Mouse (Mus musculus): ENCODE measurements around the gene Apc2. TPM values are rescaled to one million over a fixed set of nuclear protein-coding genes. Genes with fewer than 3 reads are reported as not detected.

Apc2 gene
- 0.16 to 0.32 TPM (median 0.26 TPM) in 4 replicates for total RNA-seq (2023)

DNA sequence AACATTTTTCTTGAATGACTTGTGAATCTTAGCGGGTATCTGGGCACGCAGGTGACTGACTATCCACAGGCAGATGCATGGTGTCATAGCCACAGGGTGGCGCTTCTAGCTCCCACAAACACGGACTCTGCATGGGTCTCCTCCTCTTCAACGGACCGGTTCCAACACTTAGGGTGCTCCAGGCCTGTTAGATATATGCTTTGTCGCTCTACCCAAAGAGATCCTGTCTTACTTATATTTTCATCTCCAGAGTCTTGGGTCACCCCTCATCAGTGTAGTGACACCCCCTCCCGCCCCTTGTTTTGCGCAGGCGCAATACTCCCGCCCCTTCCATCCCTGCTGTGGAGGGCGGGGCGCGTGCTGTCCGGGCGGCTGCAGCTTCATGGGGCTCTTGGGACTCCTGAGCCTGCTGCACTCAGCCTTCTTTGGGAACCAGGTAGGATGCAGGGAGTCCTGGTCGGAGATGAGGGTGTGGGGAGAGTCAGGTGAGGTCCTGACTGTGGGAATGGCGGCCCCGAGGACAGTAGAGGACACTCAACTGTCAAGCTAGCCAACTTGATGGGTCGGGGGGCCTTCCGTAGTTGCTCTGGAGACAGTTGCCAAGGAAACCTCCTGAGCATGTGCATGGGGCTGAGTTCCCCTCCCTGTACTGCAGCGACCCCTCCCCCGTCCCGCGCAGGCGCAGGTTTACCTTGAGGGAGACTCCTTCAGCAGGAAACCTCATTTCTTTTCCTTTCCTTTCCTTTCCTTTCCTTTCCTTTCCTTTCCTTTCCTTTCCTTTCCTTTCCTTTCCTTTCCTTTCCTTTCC lies at the start of gene Apc2:
TSS of gene Apc2 (plus strand) at position 360 of the 808 bp plus-strand sequence.

DNA sequence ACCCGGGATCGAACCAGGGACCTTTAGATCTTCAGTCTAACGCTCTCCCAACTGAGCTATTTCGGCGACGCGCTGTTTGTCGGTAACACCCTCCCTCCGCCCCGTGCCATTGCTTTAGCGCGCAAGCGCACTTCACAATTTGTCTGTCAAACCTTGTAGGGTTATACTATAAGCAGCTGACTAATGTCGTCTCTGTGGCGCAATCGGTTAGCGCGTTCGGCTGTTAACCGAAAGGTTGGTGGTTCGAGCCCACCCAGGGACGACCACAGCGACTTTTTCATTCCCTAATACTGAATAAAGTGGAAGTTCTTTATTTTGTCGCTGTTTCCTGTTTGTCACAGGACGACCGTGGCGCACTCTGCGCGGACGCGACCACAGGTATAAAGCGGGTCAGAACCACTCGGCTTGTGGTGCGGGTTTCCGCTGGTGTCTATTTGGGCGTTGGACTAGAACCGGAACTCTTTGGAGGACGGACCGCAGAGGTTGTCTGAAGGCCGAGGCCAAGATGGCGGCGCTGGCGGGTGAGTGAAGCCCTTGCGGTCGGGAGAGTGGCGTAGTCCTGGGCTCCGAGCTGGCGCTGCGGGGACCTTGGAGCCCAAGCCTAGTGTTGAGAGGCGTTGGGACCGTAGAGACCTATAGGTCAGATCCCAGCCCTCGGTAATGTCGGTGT lies 46.7 kb upstream of the Apc2 start, which contains the start of gene Ndufs7:
TSS of gene Ndufs7 (plus strand) at position 151 of the 670 bp plus-strand sequence.

GRCm38 (mm10) chr10:80260642-80261584 lies 34.9 kb upstream of the Apc2 start, which contains the start of the genes Gamt and Dazap1:
TSS of gene Gamt (minus strand) at chr10:80261012.
TSS of gene Dazap1 (plus strand) at chr10:80261486.

DNA sequence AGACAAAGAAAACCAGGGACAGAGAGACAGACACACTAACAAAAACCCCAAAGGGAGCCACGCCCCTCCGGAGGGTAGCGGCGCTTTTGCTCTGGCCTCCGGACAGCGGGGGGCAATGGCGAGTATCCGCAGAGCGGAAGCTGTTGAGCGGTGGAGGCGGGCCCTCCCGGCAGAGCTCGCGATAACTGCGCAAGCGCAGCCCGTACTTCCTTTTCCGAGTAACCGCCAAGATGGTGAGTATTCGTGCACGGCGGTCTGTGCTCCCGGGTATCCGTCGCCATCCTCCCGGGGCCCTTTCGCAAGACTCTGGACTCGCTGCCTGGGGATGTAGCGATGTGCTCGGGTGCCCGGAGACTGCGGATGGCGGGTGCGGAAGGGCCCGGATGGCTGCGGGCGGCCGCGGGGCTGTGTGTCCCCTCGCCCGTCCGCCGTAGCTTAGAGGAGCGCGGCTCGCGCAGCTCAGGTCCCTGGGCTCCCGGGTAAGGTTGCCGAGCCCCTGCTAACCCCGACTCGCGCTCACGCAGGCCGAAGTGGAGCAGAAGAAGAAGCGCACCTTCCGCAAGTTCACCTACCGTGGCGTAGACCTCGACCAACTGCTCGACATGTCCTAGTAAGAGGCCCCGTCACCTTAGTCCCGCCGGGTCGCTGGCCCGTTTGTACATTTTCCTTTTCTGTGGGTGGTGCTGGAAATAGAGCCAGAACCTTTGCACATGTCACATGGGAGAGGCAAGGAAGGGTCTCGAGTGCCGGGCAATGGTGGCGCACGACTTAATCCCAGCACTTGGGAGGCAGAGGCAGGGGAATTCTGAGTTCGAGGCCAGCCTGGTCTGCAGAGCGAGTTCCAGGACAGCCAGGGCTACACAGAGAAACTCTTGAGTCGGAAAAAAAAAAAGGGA lies 3.3 kb upstream of the Apc2 start, which contains the start of gene Rps15:
TSS of gene Rps15 (plus strand) at position 203 of the 896 bp plus-strand sequence.

DNA sequence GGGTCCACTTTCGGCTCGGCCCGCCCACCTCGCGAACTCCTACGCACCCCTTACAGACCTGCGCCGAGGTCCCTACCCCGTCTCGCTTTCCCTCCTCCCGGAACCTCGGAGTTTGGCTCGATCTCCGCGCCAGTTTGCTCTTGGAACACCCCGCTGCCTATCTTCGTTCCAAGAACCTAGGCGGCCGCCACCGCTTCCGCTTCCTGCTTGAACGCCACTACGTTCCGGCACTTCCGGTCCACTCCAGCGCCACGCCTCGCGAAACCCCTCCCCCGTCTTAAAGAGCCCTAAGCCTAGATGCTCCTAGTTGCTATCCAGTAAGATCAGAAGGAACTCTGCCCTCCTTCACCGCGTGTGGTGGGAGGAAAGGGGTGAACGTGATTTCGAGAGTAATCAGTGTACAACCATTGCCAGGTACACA lies 24.6 kb downstream of the Apc2 start, which contains the start of gene 2310011J03Rik:
TSS of gene 2310011J03Rik (minus strand) at position 198 of the 421 bp plus-strand sequence.

GRCm38 (mm10) chr10:80329273-80330081 lies 33.7 kb downstream of the Apc2 start, which contains the start of the genes Pcsk4 and Reep6:
TSS of gene Pcsk4 (minus strand) at chr10:80329498.
TSS of gene Reep6 (plus strand) at chr10:80329953.

GRCm38 (mm10) chr10:80348244-80348781 lies 52.5 kb downstream of the Apc2 start, which contains the start of gene Adamtsl5:
TSS of gene Adamtsl5 (minus strand) at chr10:80348412.

GRCm38 (mm10) chr10:80356001-80356682 lies 60.4 kb downstream of the Apc2 start, which contains the start of gene Plk5:
TSS of gene Plk5 (plus strand) at chr10:80356459.

Other genes starting within 250 kb of the Apc2 start
- 108 to 159 TPM (median 123 TPM) in 4 replicates for gene Gpx4, start 248.8 kb upstream of the Apc2 start, total RNA-seq (2023)
- 116 to 127 TPM (median 121 TPM) in 4 replicates for gene Sbno2, start 190.4 kb upstream of the Apc2 start, total RNA-seq (2023)
- gene Stk11, start 180.2 kb upstream of the Apc2 start, total RNA-seq (2023): 170 to 186 TPM (median 178 TPM) in 4 replicates
- gene Atp5d, start 157.3 kb upstream of the Apc2 start, total RNA-seq (2023): 168 to 193 TPM (median 182 TPM) in 4 replicates
- gene Cbarp, start 155.1 kb upstream of the Apc2 start, total RNA-seq (2023): 7.3 to 8.8 TPM (median 7.8 TPM) in 4 replicates
- gene Midn, start 147.7 kb upstream of the Apc2 start, total RNA-seq (2023): 142 to 170 TPM (median 154 TPM) in 4 replicates
- 214 to 244 TPM (median 231 TPM) in 4 replicates for gene Cirbp, start 130.0 kb upstream of the Apc2 start, total RNA-seq (2023)
- 12.6 to 18.2 TPM (median 14.1 TPM) in 4 replicates for gene 1600002K03Rik, start 123.0 kb upstream of the Apc2 start, total RNA-seq (2023)
- gene Efna2, start 116.5 kb upstream of the Apc2 start, total RNA-seq (2023): not detected in 4 replicates
- 55.6 to 64.3 TPM (median 56.8 TPM) in 4 replicates for gene Mum1, start 69.5 kb upstream of the Apc2 start, total RNA-seq (2023)
- gene Ndufs7, start 46.9 kb upstream of the Apc2 start, total RNA-seq (2023): 80.4 to 105 TPM (median 90.1 TPM) in 4 replicates
- 1.7 to 2.7 TPM (median 2.4 TPM) in 4 replicates for gene Gamt, start 35.0 kb upstream of the Apc2 start, total RNA-seq (2023)
- gene Dazap1, start 34.5 kb upstream of the Apc2 start, total RNA-seq (2023): 143 to 153 TPM (median 147 TPM) in 4 replicates
- gene Rps15, start 3.5 kb upstream of the Apc2 start, total RNA-seq (2023): 2,767 to 2,923 TPM (median 2,836 TPM) in 4 replicates
- gene 2310011J03Rik, start 24.6 kb downstream of the Apc2 start, total RNA-seq (2023): 19.7 to 26.5 TPM (median 23.9 TPM) in 4 replicates
- 0.52 to 1.6 TPM (median 1.2 TPM) in 4 replicates for gene Pcsk4, start 33.5 kb downstream of the Apc2 start, total RNA-seq (2023)
- 0.48 TPM in 1 of 4 replicates, not detected in the others for gene Reep6, start 34.0 kb downstream of the Apc2 start, total RNA-seq (2023)
- gene Adamtsl5, start 52.4 kb downstream of the Apc2 start, total RNA-seq (2023): not detected in 4 replicates
- not detected in 4 replicates for gene Plk5, start 60.5 kb downstream of the Apc2 start, total RNA-seq (2023)
- gene Mex3d, start 91.7 kb downstream of the Apc2 start, total RNA-seq (2023): 6.8 to 10.3 TPM (median 7.9 TPM) in 4 replicates
- 92.0 to 97.5 TPM (median 95.4 TPM) in 4 replicates for gene Mbd3, start 103.6 kb downstream of the Apc2 start, total RNA-seq (2023)
- 62.3 to 65.7 TPM (median 62.6 TPM) in 4 replicates for gene Uqcr11, start 110.9 kb downstream of the Apc2 start, total RNA-seq (2023)
- gene Tcf3, start 137.7 kb downstream of the Apc2 start, total RNA-seq (2023): 183 to 210 TPM (median 200 TPM) in 4 replicates
- gene Onecut3, start 198.9 kb downstream of the Apc2 start, total RNA-seq (2023): not detected in 4 replicates
- gene Atp8b3, start 243.1 kb downstream of the Apc2 start, total RNA-seq (2023): not detected in 4 replicates